Mouse (Mus musculus) olfactory bulb, adult 2 months (tissue): ENCODE data around the gene Ifitm6. TPM values are rescaled to one million over a fixed set of nuclear protein-coding genes. Genes with fewer than 3 reads are reported as not detected.
"Not testable (repeated sequence)": the region's sequence is repeated elsewhere in the genome, so short reads cannot be mapped to it uniquely, and the experiment has no call there.

Source experiments
- H3K27ac ChIP-seq: fragments of 200-500 bp; 2 replicates; pipeline ENCODE4 v1.5.1; 2012; ENCODE audit warnings: low read depth, low read length; ENCODE audit not compliant: insufficient read depth
- H3K4me1 ChIP-seq: fragments of 200-500 bp; 2 replicates; pipeline ENCODE4 v1.6.1; 2012; ENCODE audit warnings: low read length; ENCODE audit not compliant: control insufficient read depth, insufficient read depth
- H3K4me3 ChIP-seq: fragments of 200-500 bp; 2 replicates; pipeline ENCODE4 v1.5.1; 2012; ENCODE audit warnings: mild to moderate bottlenecking, low read depth, low read length, moderate library complexity; ENCODE audit not compliant: insufficient read depth
- CTCF ChIP-seq: fragments of 200-500 bp; IDR thresholded peaks from 2 replicates; pipeline ENCODE4 v1.5.1; 2012; ENCODE audit warnings: low read depth, mild to moderate bottlenecking, low read length, moderate library complexity; ENCODE audit not compliant: insufficient read depth
- POLR2A ChIP-seq: fragments of 200-500 bp; IDR thresholded peaks from 2 replicates; pipeline ENCODE4 v1.6.1; 2012; ENCODE audit warnings: mild to moderate bottlenecking, low read depth, low read length, moderate library complexity; ENCODE audit not compliant: insufficient read depth
- WGBS: fragments of 180-500 bp; shearing (Covaris S2); methylation state at CpG from one replicate; pipeline ENCODE4 v1.1.7; 2018; 5-methylcytosine and 5-hydroxymethylcytosine counted together
- polyA plus RNA-seq: library from polyadenylated mRNA; stranded (reverse); fragments of >200 nt; gene quantifications from 2 replicates; pipeline ENCODE4 v1.2.4, GENCODE M21; 2012; ENCODE audit warnings: low replicate concordance; ENCODE audit not compliant: missing spikeins, insufficient read depth, insufficient read length

Ifitm6 gene
- polyA plus RNA-seq, 1 experiment, result not detected

GRCm38 (mm10) chr7:140970931-140971330 is 46.8 kb downstream of the Ifitm6 start:
- WGBS, result 69% methylated on average over 7 of the region's 7 CpGs
- H3K4me1 ChIP-seq, result peaks cover 9% of the 10 kb centered on the region
- no peak overlapping the region for H3K27ac ChIP-seq
- TF ChIP-seq POLR2A (no peak), CTCF (no peak)
- H3K4me3 ChIP-seq, result no peak overlapping the region

DNA sequence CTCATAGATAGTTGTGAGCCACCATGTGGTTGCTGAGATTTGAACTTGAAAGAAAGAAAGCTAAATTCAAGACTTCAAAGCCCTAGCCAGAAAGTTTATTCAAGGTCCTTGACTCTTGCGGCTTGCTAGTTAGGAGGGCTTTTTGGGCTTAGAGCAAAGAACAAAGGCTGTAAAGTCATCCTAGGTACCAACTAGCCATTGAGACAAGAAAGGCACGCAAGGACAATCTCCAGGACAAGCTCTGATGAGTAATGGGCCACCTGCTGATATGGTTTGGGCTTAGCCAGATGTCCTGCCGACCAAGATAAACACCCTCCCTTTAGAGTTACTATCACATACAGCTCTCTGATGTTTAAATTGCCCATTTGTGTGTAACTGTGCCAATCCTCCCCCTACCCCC is 49.0 kb downstream of the Ifitm6 start:
- not testable (repeated sequence) for H3K4me1 ChIP-seq, H3K4me3 ChIP-seq, H3K27ac ChIP-seq
- WGBS, result 57% methylated on average over 3 of the region's 3 CpGs

DNA sequence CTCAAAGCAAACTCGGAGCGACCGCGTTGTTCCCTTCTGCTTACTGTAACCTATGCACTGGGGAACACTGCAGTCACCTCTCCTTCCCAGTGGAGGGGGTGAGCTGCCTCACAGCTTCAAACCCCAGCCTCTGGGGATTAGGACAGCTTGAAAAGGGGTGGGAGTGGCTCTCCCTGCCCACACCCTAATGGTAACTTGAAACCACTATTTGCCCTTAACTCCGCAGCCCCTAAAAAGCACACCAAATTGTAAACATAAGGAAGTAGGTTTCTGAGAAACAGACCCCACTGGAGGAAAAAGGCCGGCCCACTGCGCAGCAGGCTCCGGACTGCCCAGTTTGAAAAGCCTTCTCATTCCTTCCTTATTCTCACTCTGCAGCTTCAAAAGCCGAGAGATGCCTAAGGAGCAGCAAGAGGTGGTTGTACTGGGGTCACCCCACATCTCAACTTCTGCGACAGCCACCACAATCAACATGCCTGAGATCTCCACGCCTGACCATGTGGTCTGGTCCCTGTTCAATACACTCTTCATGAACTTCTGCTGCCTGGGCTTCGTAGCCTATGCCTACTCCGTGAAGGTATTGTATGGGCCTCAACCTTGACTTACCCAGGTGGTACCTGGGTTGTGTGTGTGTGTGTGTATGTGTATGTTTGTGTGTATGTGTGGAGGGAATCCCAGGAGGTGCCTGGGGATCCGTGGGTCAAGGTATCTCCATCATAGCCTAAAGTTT is 49.7 kb downstream of the Ifitm6 start:
- TF ChIP-seq POLR2A (no peak), CTCF (no peak)
- Histone ChIP-seq H3K27ac (no peak overlapping the region), H3K4me1 (peaks cover 6% of the 10 kb centered on the region; the same call in 1 of the 2 replicates), H3K4me3 (no peak overlapping the region)
- WGBS, result 54% methylated on average over 14 of the region's 14 CpGs

DNA sequence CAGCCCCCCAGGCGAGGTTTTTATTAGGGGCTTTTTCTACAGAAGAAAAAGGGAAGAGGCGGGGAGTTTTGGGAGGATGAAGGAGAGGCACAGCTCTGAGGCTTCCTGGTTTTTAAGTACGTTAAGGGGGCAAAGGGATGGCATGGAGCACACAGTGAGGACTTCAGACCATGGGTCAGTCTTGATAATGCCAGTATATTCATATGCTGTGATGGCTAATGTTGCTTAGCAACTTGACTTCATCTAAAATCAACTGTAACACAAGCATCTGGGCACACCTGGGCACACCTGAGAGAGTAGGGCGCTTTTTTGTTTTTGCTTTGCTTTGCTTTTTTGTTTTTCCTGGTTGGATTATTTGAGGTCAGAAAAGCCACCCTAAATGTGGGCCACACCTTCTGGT is 50.8 kb downstream of the Ifitm6 start, which contains the start of gene Ifitm1:
TSS of gene Ifitm1 (plus strand) at position 301 of the 400 bp plus-strand sequence.
- H3K27ac ChIP-seq, result no peak within 1 kb of the TSS
- TF ChIP-seq CTCF (no peak), POLR2A (no peak)
- no peak within 1 kb of the TSS for H3K4me3 ChIP-seq
- WGBS, result 91% methylated on average over 4 of the region's 4 CpGs
- peaks cover 6% of the 10 kb centered on the region; the same call in 1 of the 2 replicates for H3K4me1 ChIP-seq

Other genes starting within 250 kb of the Ifitm6 start
- gene Syce1, start 230.1 kb downstream of the Ifitm6 start, polyA plus RNA-seq, result not detected in 2 replicates
- gene Zfp941, start 195.7 kb downstream of the Ifitm6 start, polyA plus RNA-seq, result not detected in 2 replicates
- gene Urah, start 182.9 kb downstream of the Ifitm6 start, polyA plus RNA-seq, result not detected in 2 replicates
- not detected in 2 replicates for gene Scgb1c1, start 172.4 kb downstream of the Ifitm6 start, polyA plus RNA-seq
- gene Odf3, start 170.1 kb downstream of the Ifitm6 start, polyA plus RNA-seq, result not detected in 2 replicates
- not detected in 2 replicates for gene Gm45785, start 161.6 kb downstream of the Ifitm6 start, polyA plus RNA-seq
- gene Ric8a, start 161.0 kb downstream of the Ifitm6 start, polyA plus RNA-seq, result not detected in 2 replicates
- not detected in 2 replicates for gene Bet1l, start 160.3 kb downstream of the Ifitm6 start, polyA plus RNA-seq
- not detected in 2 replicates for gene Psmd13, start 136.0 kb downstream of the Ifitm6 start, polyA plus RNA-seq
- gene Sirt3, start 135.6 kb downstream of the Ifitm6 start, polyA plus RNA-seq, result not detected in 2 replicates
- gene Cox8b, start 117.5 kb downstream of the Ifitm6 start, polyA plus RNA-seq, result not detected in 2 replicates
- gene Nlrp6, start 97.0 kb downstream of the Ifitm6 start, polyA plus RNA-seq, result not detected in 2 replicates
- not detected in 2 replicates for gene Pgghg, start 76.5 kb downstream of the Ifitm6 start, polyA plus RNA-seq
- gene Ifitm5, start 67.6 kb downstream of the Ifitm6 start, polyA plus RNA-seq, result not detected in 2 replicates
- not detected in 2 replicates for gene Gm45717, start 62.0 kb downstream of the Ifitm6 start, polyA plus RNA-seq
- not detected in 2 replicates for gene Ifitm2, start 61.9 kb downstream of the Ifitm6 start, polyA plus RNA-seq
- gene Ifitm1, start 50.7 kb downstream of the Ifitm6 start, polyA plus RNA-seq, result not detected in 2 replicates
- not detected in 2 replicates for gene Ifitm3, start 7.2 kb downstream of the Ifitm6 start, polyA plus RNA-seq
- gene Gm17387, start 11.2 kb upstream of the Ifitm6 start, polyA plus RNA-seq, result not detected in 2 replicates
- not detected in 2 replicates for gene B4galnt4, start 43.2 kb upstream of the Ifitm6 start, polyA plus RNA-seq
- not detected in 2 replicates for gene Pkp3, start 60.3 kb upstream of the Ifitm6 start, polyA plus RNA-seq
- gene Sigirr, start 82.6 kb upstream of the Ifitm6 start, polyA plus RNA-seq, result not detected in 2 replicates
- not detected in 2 replicates for gene Ano9, start 99.9 kb upstream of the Ifitm6 start, polyA plus RNA-seq
- not detected in 2 replicates for gene Ptdss2, start 104.5 kb upstream of the Ifitm6 start, polyA plus RNA-seq
- not detected in 2 replicates for gene Rnh1, start 154.9 kb upstream of the Ifitm6 start, polyA plus RNA-seq
- not detected in 2 replicates for gene Hras, start 176.1 kb upstream of the Ifitm6 start, polyA plus RNA-seq
- gene Lrrc56, start 176.2 kb upstream of the Ifitm6 start, polyA plus RNA-seq, result not detected in 2 replicates
- not detected in 2 replicates for gene Lmntd2, start 196.2 kb upstream of the Ifitm6 start, polyA plus RNA-seq
- not detected in 2 replicates for gene Rassf7, start 197.9 kb upstream of the Ifitm6 start, polyA plus RNA-seq
- not detected in 2 replicates for gene Phrf1, start 210.9 kb upstream of the Ifitm6 start, polyA plus RNA-seq
- gene Irf7, start 248.6 kb upstream of the Ifitm6 start, polyA plus RNA-seq, result not detected in 2 replicates